Mouse (Mus musculus) left cerebral cortex, adult 6 months (tissue): ENCODE results near the gene Tmem216. TPM values are rescaled to one million over a fixed set of nuclear protein-coding genes. Genes with fewer than 3 reads are reported as not detected.

ENCODE experiments used
- long read RNA-seq, 2 experiments: library from polyadenylated mRNA; unstranded; transcript quantifications; one replicate each; pipeline ENCODE4 v2.0.0; 2019 to 2020
- polyA plus RNA-seq: library from polyadenylated mRNA; unstranded; fragments of <200 nt; fragmentation: Nextera tagmentation; gene quantifications from 2 replicates; pipeline ENCODE4 v1.2.3, GENCODE M21; 2021

Gene Tmem216
- polyA plus RNA-seq, result 16.5 and 18.8 TPM in 2 replicates
- long read RNA-seq, experiment 1, transcript Tmem216-202 (5 exons, 999 nt), result major isoform, 15 of 31 reads
- long read RNA-seq, experiment 1, partial matches to known transcripts, result 2 of 31 reads
- long read RNA-seq, experiment 1, other reads (novel, unspliced or antisense), result 10 of 31 reads
- long read RNA-seq, experiment 2, transcript Tmem216-206 (5 exons, 927 nt), result minor isoform, 6 of 17 reads
- long read RNA-seq, experiment 2, transcript Tmem216-202 (5 exons, 999 nt), result major isoform, 9 of 17 reads
- long read RNA-seq, experiment 2, partial matches to known transcripts, result 1 of 17 reads
- long read RNA-seq, experiment 2, other reads (novel, unspliced or antisense), result 1 of 17 reads

GRCm38 (mm10) chr19:10555624-10556510 lies at the start of gene Tmem216:
Gene Tmem216 (minus strand): TSS chr19:10556238.

DNA sequence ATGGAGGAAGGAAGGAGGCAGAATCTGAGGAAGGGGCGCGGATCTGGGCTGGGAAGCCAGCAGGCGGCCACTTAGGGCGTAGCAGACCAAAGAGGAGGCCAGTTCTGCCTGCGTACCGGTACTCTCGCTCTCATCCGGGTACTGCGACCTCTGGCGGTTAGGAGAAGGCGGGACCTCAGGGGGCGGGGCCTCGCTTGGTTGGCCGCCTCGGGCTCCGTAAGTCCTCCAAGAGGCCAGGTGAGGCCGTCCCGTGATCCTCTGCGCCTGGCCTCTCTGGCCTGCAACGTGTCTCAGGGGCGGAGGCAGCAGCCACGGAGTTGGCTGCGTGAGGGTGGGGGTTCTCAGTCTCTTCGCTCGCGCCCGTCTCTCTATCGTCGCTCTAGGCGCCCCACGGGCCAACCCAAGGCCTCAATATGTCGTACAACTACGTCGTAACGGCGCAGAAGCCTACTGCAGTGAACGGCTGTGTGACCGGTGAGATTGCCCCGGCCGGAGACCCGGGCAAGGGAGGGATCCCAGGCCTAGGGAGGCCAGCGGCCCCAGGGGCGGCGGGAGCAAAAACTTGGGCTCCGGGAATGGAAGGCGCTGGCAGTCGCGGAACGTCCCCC lies 49.4 kb upstream of the Tmem216 start, which contains the start of the genes Ddb1 and Tkfc:
Gene Ddb1, plus strand, starts transcription at position 35 of the 608 bp plus-strand sequence.
Gene Tkfc, minus strand, starts transcription at position 362 of the 608 bp plus-strand sequence.

GRCm38 (mm10) chr19:10576690-10577561 lies 20.9 kb upstream of the Tmem216 start, which contains the start of the genes Cyb561a3 and Tmem138:
Gene Cyb561a3 (plus strand): TSS chr19:10577172.
Gene Tmem138 (minus strand): TSS chr19:10577362.

GRCm38 (mm10) chr19:10525910-10526309 lies 30.1 kb downstream of the Tmem216 start, which contains the start of gene Sdhaf2:
Gene Sdhaf2 (minus strand): TSS chr19:10526142.

DNA sequence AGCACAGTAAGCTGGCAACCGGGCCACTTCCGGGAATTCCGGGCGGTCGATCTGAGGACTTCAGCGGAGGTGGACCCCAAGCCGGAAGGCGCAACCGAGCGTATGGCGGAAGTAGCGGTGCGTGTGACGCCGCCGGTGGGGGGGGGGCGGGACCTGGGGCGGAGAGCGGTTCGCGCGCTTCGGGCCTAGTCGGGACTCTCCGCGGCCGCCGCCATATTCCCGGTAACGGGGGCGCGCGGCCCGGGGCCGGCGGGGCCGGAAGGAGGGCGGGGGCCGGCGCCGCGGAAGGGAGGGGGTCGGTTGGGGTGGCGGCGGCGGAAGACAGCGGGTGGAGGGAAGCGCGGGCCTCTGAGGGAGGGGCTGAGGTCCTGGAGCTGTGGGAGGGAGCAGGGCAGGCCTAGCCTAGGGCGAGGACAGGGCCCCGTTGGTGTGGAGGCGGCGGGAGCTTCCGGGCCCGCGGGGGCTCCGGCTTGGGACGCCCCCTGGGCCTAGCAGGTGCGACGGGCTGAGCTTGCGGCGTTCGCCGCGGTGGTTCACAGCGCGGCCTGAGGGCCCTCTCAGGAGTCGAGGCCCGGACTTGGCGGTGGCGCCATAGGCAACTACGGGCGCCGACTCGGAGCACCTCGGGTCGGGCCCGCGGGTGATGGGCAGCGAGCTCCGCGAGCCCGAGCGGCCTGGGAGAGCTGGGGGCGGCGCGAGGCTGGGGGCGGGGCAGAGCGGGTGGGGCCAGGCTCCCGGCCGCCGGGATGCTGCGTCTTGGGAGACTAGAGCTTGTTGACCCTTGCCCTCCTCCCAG lies 30.7 kb downstream of the Tmem216 start, which contains the start of gene Cpsf7:
Gene Cpsf7, plus strand, starts transcription at position 161 of the 796 bp plus-strand sequence.

Other genes with a start within 250 kb of the Tmem216 start
- gene Syt7, start 167.1 kb downstream of the Tmem216 start, polyA plus RNA-seq, result 9.2 and 12.1 TPM in 2 replicates
- gene Lrrc10b, start 98.8 kb downstream of the Tmem216 start, polyA plus RNA-seq, result 2.9 and 3.6 TPM in 2 replicates
- 0.77 and 0.99 TPM in 2 replicates for gene Ppp1r32, start 73.3 kb downstream of the Tmem216 start, polyA plus RNA-seq
- 8.3 and 20.8 TPM in 2 replicates for gene Cpsf7, start 31.0 kb downstream of the Tmem216 start, polyA plus RNA-seq
- gene Sdhaf2, start 30.1 kb downstream of the Tmem216 start, polyA plus RNA-seq, result 65.6 and 71.1 TPM in 2 replicates
- gene Cyb561a3, start 20.9 kb upstream of the Tmem216 start, polyA plus RNA-seq, result 20.8 and 21.5 TPM in 2 replicates
- gene Tmem138, start 21.1 kb upstream of the Tmem216 start, polyA plus RNA-seq, result 16.4 and 16.5 TPM in 2 replicates
- gene Ddb1, start 49.1 kb upstream of the Tmem216 start, polyA plus RNA-seq, result 49.1 and 60.4 TPM in 2 replicates
- gene Tkfc, start 49.4 kb upstream of the Tmem216 start, polyA plus RNA-seq, result 1.7 and 5.6 TPM in 2 replicates
- gene Vwce, start 78.0 kb upstream of the Tmem216 start, polyA plus RNA-seq, result 0.48 TPM in 1 of 2 replicates, not detected in the other
- not detected in 2 replicates for gene Pga5, start 121.8 kb upstream of the Tmem216 start, polyA plus RNA-seq
- 20.3 and 26.0 TPM in 2 replicates for gene Vps37c, start 132.5 kb upstream of the Tmem216 start, polyA plus RNA-seq
- not detected in 2 replicates for gene Cd5, start 182.8 kb upstream of the Tmem216 start, polyA plus RNA-seq